In the genomic region with DNA sequence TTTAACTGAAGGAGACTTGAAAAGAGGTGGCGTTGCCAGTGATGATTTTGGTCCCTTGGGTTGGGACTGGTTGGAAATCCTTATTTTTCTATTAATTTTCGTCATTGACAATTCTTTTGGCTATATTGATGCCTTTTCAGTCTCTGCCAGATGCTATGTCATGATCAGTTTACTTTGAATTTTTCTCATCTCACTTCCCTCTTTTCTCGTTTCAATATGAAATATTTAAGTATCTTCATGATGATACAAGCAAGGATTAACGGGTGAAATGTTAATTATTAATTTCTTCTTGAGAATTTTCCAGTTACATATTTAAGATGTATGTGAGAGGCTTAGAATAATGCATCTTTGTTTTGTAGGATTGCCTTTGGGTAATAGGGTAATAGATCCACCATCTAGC, we compare ENCODE assay signal across 8 mouse cellular contexts. TPM values are rescaled to one million over a fixed set of nuclear protein-coding genes. Genes with fewer than 3 reads are reported as not detected.
DNase-seq lines count a peak whose midpoint lies in the region; ATAC-seq and TF ChIP-seq lines count a peak whose summit lies in the region.

No protein-coding gene starts in this region.

- H3K9me3 ChIP-seq in embryonic facial prominence, embryonic 14.5 days (ENCODE audit: control insufficient read depth, low read length), result no peaks in the 10 kb centered on the region
- H3K9me3 ChIP-seq in intestine, embryonic 16.5 days (ENCODE audit: control insufficient read depth, low read length), result no peaks in the 10 kb centered on the region
- no peaks in the 10 kb centered on the region for H3K9me3 ChIP-seq in neural tube, embryonic 12.5 days

- H3K4me2 ChIP-seq in embryonic facial prominence, embryonic 14.5 days (ENCODE audit: low read depth, low read length), result peak overlapping the region; percentile 62
- H3K4me2 ChIP-seq in intestine, embryonic 16.5 days (ENCODE audit: low read depth, low read length), result peak overlapping the region; percentile 73
- H3K4me2 ChIP-seq in neural tube, embryonic 12.5 days (replicated peaks), result peak overlapping the region; percentile 69

- no peak for TF ChIP-seq POLR2A in lung, adult 2 months (IDR thresholded peaks at IDR 0.05; ENCODE audit: borderline replicate concordance, extremely low read depth, low read depth, low read length)

- peak overlapping the region; percentile 88 for H3K4me3 ChIP-seq in lung, adult 2 months (replicated peaks; ENCODE audit: extremely low read depth, low read depth, low read length)
- H3K4me3 ChIP-seq in embryonic facial prominence, embryonic 14.5 days (ENCODE audit: low read depth, low read length), result peak overlapping the region; percentile 94
- H3K4me3 ChIP-seq in intestine, embryonic 16.5 days (ENCODE audit: low read length), result peak overlapping the region; percentile 100
- peak overlapping the region; percentile 97 for H3K4me3 ChIP-seq in neural tube, embryonic 12.5 days

- intact Hi-C loops in left cerebral cortex, postnatal 10 days (cut with DNase I), result loop anchor here (10.0 kb wide), 1 partner anchor 54 kb away; no protein-coding TSS in a partner anchor

- H3K27me3 ChIP-seq in embryonic facial prominence, embryonic 14.5 days (replicated peaks; ENCODE audit: control insufficient read depth, insufficient read depth, low read length), result no peaks in the 10 kb centered on the region
- no peaks in the 10 kb centered on the region for H3K27me3 ChIP-seq in intestine, embryonic 16.5 days (replicated peaks; ENCODE audit: control insufficient read depth, insufficient read depth, low read length)
- H3K27me3 ChIP-seq in neural tube, embryonic 12.5 days (replicated peaks), result peaks cover 3% of the 10 kb centered on the region; the same call in 1 of the 2 replicates

- DNase-seq in lung, adult 2 months, result no peak
- no peak for DNase-seq in lung, postnatal 14 days
- no peak for DNase-seq in embryonic facial prominence, embryonic 14.5 days (ENCODE audit: low spot score)
- DNase-seq in MN1 (ENCODE audit: low spot score), result no peak
- DNase-seq in urinary bladder, postnatal 36 days (ENCODE audit: low spot score in 2 of 2), result no peak
- no peak for DNase-seq in left cerebral cortex, postnatal 10 days (ENCODE audit: extremely low spot score in 1 of 2, low spot score in 2 of 2)

- WGBS in lung, adult 2 months, result 14% methylated on average over 4 of the region's 4 CpGs
- 23% methylated on average over 4 of the region's 4 CpGs for WGBS in embryonic facial prominence, embryonic 14.5 days
- 11% methylated on average over 4 of the region's 4 CpGs for WGBS in intestine, embryonic 16.5 days
- WGBS in neural tube, embryonic 12.5 days, result 31% methylated on average over 4 of the region's 4 CpGs

- peaks cover 4% of the 10 kb centered on the region for H3K4me1 ChIP-seq in lung, adult 2 months (ENCODE audit: control insufficient read depth, insufficient read depth, low read length)
- H3K4me1 ChIP-seq in embryonic facial prominence, embryonic 14.5 days (ENCODE audit: control insufficient read depth, insufficient read depth, low read length), result peaks cover 12% of the 10 kb centered on the region
- H3K4me1 ChIP-seq in intestine, embryonic 16.5 days (ENCODE audit: control insufficient read depth, insufficient read depth, low read length), result no peaks in the 10 kb centered on the region
- peaks cover 10% of the 10 kb centered on the region for H3K4me1 ChIP-seq in neural tube, embryonic 12.5 days

- no peak for TF ChIP-seq CTCF in lung, adult 2 months (IDR thresholded peaks at IDR 0.05; ENCODE audit: insufficient read depth, low read length)

- no peaks in the 10 kb centered on the region for H3K36me3 ChIP-seq in embryonic facial prominence, embryonic 14.5 days (ENCODE audit: control insufficient read depth, insufficient read depth, low read length)
- H3K36me3 ChIP-seq in intestine, embryonic 16.5 days (ENCODE audit: control insufficient read depth, insufficient read depth, low read length), result no peaks in the 10 kb centered on the region
- H3K36me3 ChIP-seq in neural tube, embryonic 12.5 days, result no peaks in the 10 kb centered on the region

- H3K27ac ChIP-seq in embryonic facial prominence, embryonic 14.5 days (replicated peaks; ENCODE audit: low read depth, low read length), result peak overlapping the region; percentile 98; the same call in 1 of the 2 replicates
- peak overlapping the region; percentile 100; the same call in 1 of the 2 replicates for H3K27ac ChIP-seq in intestine, embryonic 16.5 days (ENCODE audit: low read length)
- H3K27ac ChIP-seq in neural tube, embryonic 12.5 days, result no peak overlapping the region

- ATAC-seq in embryonic facial prominence, embryonic 14.5 days (ENCODE audit: low read depth), result no peak
- no peak for ATAC-seq in intestine, embryonic 16.5 days
- ATAC-seq in neural tube, embryonic 12.5 days (ENCODE audit: low FRiP score, low read depth), result no peak

- H3K9ac ChIP-seq in embryonic facial prominence, embryonic 14.5 days (ENCODE audit: low read depth, low read length), result peak overlapping the region; percentile 95
- peak overlapping the region; percentile 100 for H3K9ac ChIP-seq in intestine, embryonic 16.5 days (ENCODE audit: low read depth, low read length)
- H3K9ac ChIP-seq in neural tube, embryonic 12.5 days, result peak overlapping the region; percentile 99

RNA-seq across cellular contexts. Expression of a gene that starts 0.8 kb away (rescaled TPM):
- 5.9 and 10.4 TPM in 2 replicates for polyA plus RNA-seq in lung, adult 2 months (2012; rRNA removed)
- 82.1 and 84.5 TPM in 2 replicates for polyA plus RNA-seq in embryonic facial prominence, embryonic 14.5 days (2014; fragmentation: Nextera tagmentation; extraction: Ambion mirVana)
- 85.9 and 89.2 TPM in 2 replicates for polyA plus RNA-seq in intestine, embryonic 16.5 days (2015; fragmentation: Nextera tagmentation; extraction: Ambion mirVana)
- polyA plus RNA-seq in neural tube, embryonic 12.5 days (2016; fragmentation: Nextera tagmentation; extraction: Ambion mirVana), result 68.5 and 69.9 TPM in 2 replicates
- 10 to 100 TPM; 48.5 to 55.5 TPM for total RNA-seq in left cerebral cortex, postnatal 10 days (2021)

RNA-seq across cellular contexts. Expression of a gene that starts 1.7 kb away (rescaled TPM):
- polyA plus RNA-seq in lung, adult 2 months (2012; rRNA removed), result 30.3 and 42.9 TPM in 2 replicates
- 130 and 136 TPM in 2 replicates for polyA plus RNA-seq in embryonic facial prominence, embryonic 14.5 days (2014; fragmentation: Nextera tagmentation; extraction: Ambion mirVana)
- 85.7 and 89.7 TPM in 2 replicates for polyA plus RNA-seq in intestine, embryonic 16.5 days (2015; fragmentation: Nextera tagmentation; extraction: Ambion mirVana)
- 196 and 227 TPM in 2 replicates for polyA plus RNA-seq in neural tube, embryonic 12.5 days (2016; fragmentation: Nextera tagmentation; extraction: Ambion mirVana)
- 100 to 1,000 TPM; 386 to 392 TPM for total RNA-seq in left cerebral cortex, postnatal 10 days (2021)

RNA-seq across cellular contexts. Expression of a gene that starts 53.3 kb away (rescaled TPM):
- 181 and 197 TPM in 2 replicates for polyA plus RNA-seq in lung, adult 2 months (2012; rRNA removed)
- 12.3 and 12.6 TPM in 2 replicates for polyA plus RNA-seq in embryonic facial prominence, embryonic 14.5 days (2014; fragmentation: Nextera tagmentation; extraction: Ambion mirVana)
- polyA plus RNA-seq in intestine, embryonic 16.5 days (2015; fragmentation: Nextera tagmentation; extraction: Ambion mirVana), result 15.1 and 15.8 TPM in 2 replicates
- 12.8 and 13.4 TPM in 2 replicates for polyA plus RNA-seq in neural tube, embryonic 12.5 days (2016; fragmentation: Nextera tagmentation; extraction: Ambion mirVana)
- 10 to 100 TPM; 27.2 to 30.9 TPM for total RNA-seq in left cerebral cortex, postnatal 10 days (2021)

Comparison
In these comparisons a context has a peak if more than half of its experiments do, and no peak if none do; other contexts are left out.
1. RNA of a gene that starts 53.3 kb away (polyA plus RNA-seq): 181 to 197 TPM in lung, adult 2 months; 15.1 to 15.8 TPM in intestine, embryonic 16.5 days, 12.8 to 13.4 TPM in neural tube, embryonic 12.5 days and 12.3 to 12.6 TPM in embryonic facial prominence, embryonic 14.5 days; every median in the first group is over 10 times any median in the second.
2. Peak in every context shown above with its lines, with median percentiles within 50 percentile points of each other: H3K4me3 ChIP-seq, H3K4me2 ChIP-seq and H3K9ac ChIP-seq.